Mouse (Mus musculus): ENCODE measurements around the gene Olfr389. TPM values are rescaled to one million over a fixed set of nuclear protein-coding genes. Genes with fewer than 3 reads are reported as not detected.

The Olfr389 gene
- not detected for total RNA-seq (2023)

DNA sequence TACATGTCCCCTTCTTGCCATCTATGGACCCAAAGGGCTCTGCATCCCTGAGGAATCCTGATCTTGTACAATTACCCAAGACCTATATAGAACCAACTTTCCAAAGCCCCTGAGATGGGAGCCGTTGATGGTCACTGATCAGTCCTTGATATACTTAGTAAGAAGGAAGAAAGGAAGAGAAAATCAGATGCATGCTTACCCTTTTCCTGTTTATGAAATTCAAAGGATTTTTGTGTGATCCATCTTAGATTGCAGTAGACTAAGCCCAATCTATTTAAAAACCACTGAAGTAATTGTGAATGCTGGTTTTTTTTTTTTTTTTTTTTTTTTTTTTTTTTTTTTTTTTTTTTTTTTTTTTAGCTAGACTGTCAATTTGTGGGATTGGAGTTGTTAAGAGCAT lies at the start of gene Olfr389:
Gene Olfr389 (minus strand): TSS at position 101 of the 400 bp plus-strand sequence.

DNA sequence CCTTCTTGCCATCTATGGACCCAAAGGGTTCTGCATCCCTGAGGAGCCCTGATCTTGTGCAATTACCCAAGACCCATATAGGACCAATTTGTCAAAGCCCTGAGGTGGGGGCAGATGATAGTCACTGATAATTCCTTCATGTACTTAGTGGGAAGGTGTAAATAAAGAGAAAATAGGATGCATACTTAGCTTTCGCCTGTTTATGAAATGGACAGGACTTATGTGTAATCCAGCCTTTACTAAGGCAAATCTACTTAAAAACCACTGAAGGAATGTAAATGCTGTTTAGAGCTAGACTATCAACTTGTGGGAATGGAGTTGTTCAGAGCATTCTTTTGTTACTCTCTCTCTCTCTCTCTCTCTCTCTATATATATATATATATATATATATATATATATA lies 36.4 kb upstream of the Olfr389 start, which contains the start of gene Olfr392:
Gene Olfr392 (minus strand): TSS at position 101 of the 400 bp plus-strand sequence.

DNA sequence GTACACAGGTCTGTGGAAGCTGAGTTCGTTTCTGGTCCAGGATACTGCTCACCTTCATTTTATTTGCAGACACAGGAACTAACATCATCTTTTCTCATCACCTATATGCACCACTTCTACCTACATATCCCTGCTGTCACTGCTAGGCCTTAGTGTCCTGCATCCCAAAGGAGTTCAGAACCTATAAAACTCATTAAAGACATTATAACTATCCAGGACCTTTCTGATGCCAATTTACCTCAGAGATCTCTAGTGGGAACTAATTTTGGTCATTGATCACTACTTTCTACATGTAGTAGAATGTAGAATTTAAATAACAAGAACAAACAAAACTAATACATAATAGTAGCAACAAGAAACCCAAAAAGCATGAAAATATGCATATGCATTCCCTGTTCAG lies 22.4 kb upstream of the Olfr389 start, which contains the start of gene Olfr391-ps:
Gene Olfr391-ps (minus strand): TSS at position 101 of the 400 bp plus-strand sequence.

DNA sequence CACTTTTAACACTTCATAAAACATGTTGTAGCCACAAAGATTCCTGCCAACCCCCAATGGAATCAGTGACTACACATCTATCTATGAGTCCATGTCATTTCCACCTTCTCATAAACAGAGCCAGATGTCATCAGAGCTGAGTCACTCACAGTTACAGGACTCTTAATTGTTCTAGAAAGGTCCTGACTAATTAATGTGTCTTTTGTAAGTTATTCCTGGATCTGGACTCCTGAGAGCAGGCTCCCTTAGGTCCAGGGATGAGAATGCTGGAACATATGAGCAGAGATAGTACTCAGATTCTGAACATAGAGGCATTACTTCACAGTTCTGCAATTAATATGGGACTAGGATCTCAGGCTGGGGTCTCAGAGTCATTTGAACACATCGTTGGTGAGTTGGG lies 2.2 kb upstream of the Olfr389 start, which contains the start of gene Olfr390:
Gene Olfr390 (plus strand): TSS at position 301 of the 400 bp plus-strand sequence.

Other genes starting within 250 kb of the Olfr389 start
- gene Olfr385, start 187.7 kb downstream of the Olfr389 start, total RNA-seq (2023): not detected
- not detected for gene Olfr384, start 182.1 kb downstream of the Olfr389 start, total RNA-seq (2023)
- gene Zfp735, start 91.9 kb downstream of the Olfr389 start, total RNA-seq (2023): not detected
- gene Olfr390, start 2.3 kb upstream of the Olfr389 start, total RNA-seq (2023): not detected
- not detected for gene Olfr391-ps, start 22.3 kb upstream of the Olfr389 start, total RNA-seq (2023)
- not detected for gene Olfr392, start 36.3 kb upstream of the Olfr389 start, total RNA-seq (2023)
- not detected for gene Olfr393, start 70.7 kb upstream of the Olfr389 start, total RNA-seq (2023)
- gene Olfr394, start 110.1 kb upstream of the Olfr389 start, total RNA-seq (2023): not detected
- not detected for gene Olfr395, start 128.6 kb upstream of the Olfr389 start, total RNA-seq (2023)
- not detected for gene Olfr23, start 156.0 kb upstream of the Olfr389 start, total RNA-seq (2023)
- not detected for gene Olfr397, start 180.1 kb upstream of the Olfr389 start, total RNA-seq (2023)
- gene Olfr398, start 209.7 kb upstream of the Olfr389 start, total RNA-seq (2023): not detected

Measured in neutrophil, adult 83 days (primary cell).